In genomic region chr7:122565371-122565770, GRCm38 (mm10) we compare ENCODE assay signal across 25 mouse cellular contexts.
DNase-seq lines count a peak whose midpoint lies in the region; ATAC-seq and TF ChIP-seq lines count a peak whose summit lies in the region.
"Had no signal": no experiment of that assay in that cellular context is flagged by ENCODE, and none has a peak within 500 bp of the region (broad histone marks: within the 10 kb centered on the region; RNA-seq: fewer than 3 reads in every experiment).

No protein-coding gene starts in this region.

- no peaks in the 10 kb centered on the region for H3K36me3 ChIP-seq in kidney, embryonic 15.5 days
- no peaks in the 10 kb centered on the region for H3K36me3 ChIP-seq in liver, adult 2 months (ENCODE audit: control insufficient read depth, insufficient read depth, low read length)
- H3K36me3 ChIP-seq in liver, embryonic 12.5 days = no peaks in the 10 kb centered on the region
- H3K36me3 ChIP-seq: forebrain, embryonic 10.5 days; G1E; heart, embryonic 10.5 days; heart, embryonic 13.5 days had no signal

- no peak overlapping the region for H3K27ac ChIP-seq in kidney, embryonic 15.5 days
- 0 out of 2 replicates have a peak overlapping the region, but pooled peaks have one; percentile 22 for H3K27ac ChIP-seq in liver, adult 2 months (replicated peaks; ENCODE audit: insufficient read depth, low read depth, low read length)
- no peak overlapping the region for H3K27ac ChIP-seq in liver, embryonic 12.5 days
- H3K27ac ChIP-seq: forebrain, embryonic 10.5 days; forebrain, embryonic 13.5 days; heart, adult 2 months; heart, embryonic 10.5 days; heart, embryonic 13.5 days had no signal

- H3K4me1 ChIP-seq in kidney, embryonic 15.5 days = no peaks in the 10 kb centered on the region
- peaks cover 5% of the 10 kb centered on the region; the same call in 1 of the 2 replicates for H3K4me1 ChIP-seq in liver, adult 2 months (ENCODE audit: control insufficient read depth, insufficient read depth, low read length)
- no peaks in the 10 kb centered on the region for H3K4me1 ChIP-seq in liver, embryonic 12.5 days

- no peak for TF ChIP-seq CTCF in liver, adult 2 months (IDR thresholded peaks at IDR 0.05; ENCODE audit: low read depth, low read length)

- 93% methylated on average over 1 of the region's 1 CpGs for WGBS in kidney, embryonic 15.5 days
- 27% methylated on average over 1 of the region's 1 CpGs for WGBS in liver, adult 2 months
- WGBS in liver, embryonic 12.5 days (ENCODE audit: insufficient replicate concordance) = 52% methylated on average over 1 of the region's 1 CpGs

- H3K4me3 ChIP-seq in kidney, embryonic 15.5 days (replicated peaks) = no peak overlapping the region
- H3K4me3 ChIP-seq in liver, adult 2 months (ENCODE audit: insufficient read depth, low read depth, low read length) = no peak overlapping the region
- H3K4me3 ChIP-seq in liver, embryonic 12.5 days = no peak overlapping the region
- H3K4me3 ChIP-seq: forebrain, embryonic 10.5 days; forebrain, embryonic 13.5 days; heart, adult 2 months; heart, embryonic 10.5 days; heart, embryonic 13.5 days had no signal

- no peak for TF ChIP-seq POLR2A in liver, adult 2 months (IDR thresholded peaks at IDR 0.05; ENCODE audit: extremely low read depth, insufficient read depth, low read length)

- no peaks in the 10 kb centered on the region for H3K27me3 ChIP-seq in kidney, embryonic 15.5 days
- H3K27me3 ChIP-seq in liver, adult 2 months (ENCODE audit: control insufficient read depth, insufficient read depth, low read length) = no peaks in the 10 kb centered on the region
- no peaks in the 10 kb centered on the region for H3K27me3 ChIP-seq in liver, embryonic 12.5 days (replicated peaks)
- H3K27me3 ChIP-seq: CH12.LX; forebrain, embryonic 13.5 days; heart, embryonic 13.5 days; Patski had no signal

- ATAC-seq in kidney, embryonic 15.5 days (replicated peaks; ENCODE audit: low FRiP score) = no peak
- ATAC-seq in liver, embryonic 12.5 days = no peak
- ATAC-seq: forebrain, embryonic 13.5 days; forebrain, embryonic 16.5 days; Patski had no signal

- H3K4me2 ChIP-seq in kidney, embryonic 15.5 days = no peak overlapping the region
- H3K4me2 ChIP-seq in liver, embryonic 12.5 days = no peak overlapping the region
- H3K4me2 ChIP-seq: forebrain, embryonic 13.5 days; heart, embryonic 13.5 days had no signal

- DNase-seq in kidney, adult 18-20 months = peak; percentile 6
- DNase-seq in kidney, adult 9 months = peak; percentile 55
- no peak for DNase-seq in kidney, postnatal 25 days
- peak; percentile 93 for DNase-seq in liver, adult 2 months (ENCODE audit: extremely low read depth, low read depth, low spot score)
- DNase-seq: adrenal gland, postnatal 10 days; adrenal gland, postnatal 36 days; B cell, adult 2 months; cerebellum, adult 18-20 months; cerebellum, adult 9-10 months; cerebellum, postnatal 14 days; gastrocnemius, postnatal 10 days; gastrocnemius, postnatal 36 days; heart, adult 2 months; heart, postnatal 14 days; heart, postnatal 4 days had no signal

- H3K9ac ChIP-seq in kidney, embryonic 15.5 days = no peak overlapping the region
- H3K9ac ChIP-seq in liver, adult 2 months (ENCODE audit: low read depth, low read length) = no peak overlapping the region
- H3K9ac ChIP-seq in liver, embryonic 12.5 days = no peak overlapping the region
- H3K9ac ChIP-seq: forebrain, embryonic 13.5 days; heart, embryonic 13.5 days had no signal

- H3K79me2 ChIP-seq in liver, adult 2 months (ENCODE audit: control insufficient read depth, insufficient read depth, low read length) = no peaks in the 10 kb centered on the region

- H3K9me3 ChIP-seq in kidney, embryonic 15.5 days (replicated peaks) = no peaks in the 10 kb centered on the region
- H3K9me3 ChIP-seq in liver, embryonic 12.5 days (replicated peaks) = no peaks in the 10 kb centered on the region
- H3K9me3 ChIP-seq: forebrain, embryonic 10.5 days; forebrain, embryonic 13.5 days; heart, embryonic 10.5 days; heart, embryonic 13.5 days had no signal

Comparison
In these comparisons a context has a peak if more than half of its experiments do, and no peak if none do; other contexts are left out.
1. DNase-seq: peak in kidney, adult 18-20 months (single experiment), kidney, adult 9 months (single experiment) and liver, adult 2 months (single experiment); none in kidney, postnatal 25 days (0 of 2).